Mouse (Mus musculus): ENCODE measurements around the gene Pla2g10. TPM values are rescaled to one million over a fixed set of nuclear protein-coding genes. Genes with fewer than 3 reads are reported as not detected.
"Not testable (repeated sequence)": the region's sequence is repeated elsewhere in the genome, so short reads cannot be mapped to it uniquely, and the experiment has no call there.

The Pla2g10 gene
- total RNA-seq, 2 experiments from 2014 or later = not detected

- intact Hi-C loops (cut with DNase I) = loop anchor here (5.0 to 10.0 kb wide), 4 partner anchors 91 to 619 kb away; no protein-coding TSS in a partner anchor
These were observed 2.8 kb upstream of the Pla2g10 start for GRCm38 (mm10) chr16:13733518-13734137.

GRCm38 (mm10) chr16:13732786-13733185, 2.0 kb upstream of the Pla2g10 start:
- intact Hi-C loops (cut with DNase I) = loop anchor here (5.0 to 10.0 kb wide), 4 partner anchors 90 to 618 kb away; no protein-coding TSS in a partner anchor
- DNase-seq = no peak

More at GRCm38 (mm10) chr16:13733518-13734137, 2.8 kb upstream of the Pla2g10 start:
- DNase-seq = peak; percentile 81 to 85

- intact Hi-C loops (cut with DNase I) = no loop called here
- DNase-seq = no peak
These were observed 1.4 kb downstream of the Pla2g10 start for GRCm38 (mm10) chr16:13729428-13729827.

- no peak for DNase-seq
- intact Hi-C loops (cut with DNase I) = no loop called here
These were observed 2.9 kb downstream of the Pla2g10 start for GRCm38 (mm10) chr16:13727811-13728335.

- DNase-seq = no peak
- intact Hi-C loops (cut with DNase I) = no loop called here
These were observed 7.8 kb downstream of the Pla2g10 start for GRCm38 (mm10) chr16:13722937-13723336.

- intact Hi-C loops (cut with DNase I) = no loop called here
- no peak for DNase-seq
These were observed 13.8 kb downstream of the Pla2g10 start for GRCm38 (mm10) chr16:13716821-13717553.

- intact Hi-C loops (cut with DNase I) = no loop called here
- no peak for DNase-seq
These were observed 15.9 kb downstream of the Pla2g10 start for GRCm38 (mm10) chr16:13714910-13715309.

GRCm38 (mm10) chr16:13704676-13705075, 26.1 kb downstream of the Pla2g10 start:
- DNase-seq = no peak
- intact Hi-C loops (cut with DNase I) = no loop called here

- DNase-seq = peak; percentile 6 to 9
- intact Hi-C loops (cut with DNase I) = no loop called here
These were observed 28.6 kb downstream of the Pla2g10 start for GRCm38 (mm10) chr16:13702184-13702583.

GRCm38 (mm10) chr16:13698998-13699397, 31.8 kb downstream of the Pla2g10 start:
- DNase-seq = no peak
- intact Hi-C loops (cut with DNase I) = no loop called here

- DNase-seq = no peak
- intact Hi-C loops (cut with DNase I) = no loop called here
These were observed 52.0 kb downstream of the Pla2g10 start for GRCm38 (mm10) chr16:13678601-13679319.

GRCm38 (mm10) chr16:13674511-13674910, 56.3 kb downstream of the Pla2g10 start:
- DNase-seq = no peak
- intact Hi-C loops (cut with DNase I) = no loop called here

GRCm38 (mm10) chr16:13673114-13673513, 57.7 kb downstream of the Pla2g10 start:
- intact Hi-C loops (cut with DNase I) = no loop called here
- no peak for DNase-seq

GRCm38 (mm10) chr16:13672386-13672898, 58.3 kb downstream of the Pla2g10 start:
- peak; percentile 57 to 75 for DNase-seq
- intact Hi-C loops (cut with DNase I) = no loop called here

- intact Hi-C loops (cut with DNase I) = no loop called here
- DNase-seq = peak; percentile 90 to 93
These were observed 58.9 kb downstream of the Pla2g10 start, which contains the start of the genes Bfar and 3110001I22Rik for GRCm38 (mm10) chr16:13671685-13672385. TSS of gene Bfar (plus strand) at chr16:13671858. TSS of gene 3110001I22Rik (plus strand) at chr16:13671929.

- DNase-seq; intact Hi-C loops (cut with DNase I): not testable (repeated sequence)
These were observed 59.9 kb downstream of the Pla2g10 start for GRCm38 (mm10) chr16:13670896-13671295.

GRCm38 (mm10) chr16:13669282-13669681, 61.5 kb downstream of the Pla2g10 start:
- DNase-seq = no peak
- intact Hi-C loops (cut with DNase I) = loop anchor here (10.0 kb wide), 1 partner anchor 486 kb away; no protein-coding TSS in a partner anchor

- intact Hi-C loops (cut with DNase I) = loop anchor here (10.0 kb wide), 1 partner anchor 486 kb away; no protein-coding TSS in a partner anchor
- no peak for DNase-seq
These were observed 62.2 kb downstream of the Pla2g10 start for GRCm38 (mm10) chr16:13668402-13669108.

GRCm38 (mm10) chr16:13667878-13668343, 62.9 kb downstream of the Pla2g10 start, which contains the start of gene Parn:
TSS of gene Parn (minus strand) at chr16:13668170.
- intact Hi-C loops (cut with DNase I) = loop anchor here (10.0 kb wide), 1 partner anchor 487 kb away; no protein-coding TSS in a partner anchor

More at GRCm38 (mm10) chr16:13667878-13668343, 62.9 kb downstream of the Pla2g10 start, which contains the start of gene Parn:
- peak; percentile 93 to 94 for DNase-seq

All from heart, postnatal 14 days (tissue).